Mouse (Mus musculus): Measurements from ENCODE around the gene Psd4.

The Psd4 gene

GRCm38 (mm10) chr2:24367030-24367894 is at the start of gene Psd4:
Gene Psd4, plus strand, starts transcription at chr2:24367580.
- peak; percentile 63 to 65 for DNase-seq (ENCODE audit: low spot score in 2 of 2)

- no peak for DNase-seq (ENCODE audit: low spot score in 2 of 2)
These were observed 49.3 kb upstream of the Psd4 start for GRCm38 (mm10) chr2:24317919-24318598.

GRCm38 (mm10) chr2:24335333-24335732 is 32.0 kb upstream of the Psd4 start:
- no peak for DNase-seq (ENCODE audit: low spot score in 2 of 2)

- no peak for DNase-seq (ENCODE audit: low spot score in 2 of 2)
These were observed 30.8 kb upstream of the Psd4 start, which contains the start of gene Il1rn for GRCm38 (mm10) chr2:24336545-24336944. Gene Il1rn, plus strand, starts transcription at chr2:24336853.

- no peak for DNase-seq (ENCODE audit: low spot score in 2 of 2)
These were observed 25.9 kb upstream of the Psd4 start for GRCm38 (mm10) chr2:24341395-24341885.

- DNase-seq (ENCODE audit: low spot score in 2 of 2): no peak
These were observed 22.8 kb upstream of the Psd4 start for GRCm38 (mm10) chr2:24344619-24345018.

- no peak for DNase-seq (ENCODE audit: low spot score in 2 of 2)
These were observed 22.3 kb upstream of the Psd4 start for GRCm38 (mm10) chr2:24345056-24345455.

- DNase-seq (ENCODE audit: low spot score in 2 of 2): no peak
These were observed 19.5 kb upstream of the Psd4 start for GRCm38 (mm10) chr2:24347926-24348325.

GRCm38 (mm10) chr2:24351159-24351558 is 16.2 kb upstream of the Psd4 start:
- DNase-seq (ENCODE audit: low spot score in 2 of 2): no peak

GRCm38 (mm10) chr2:24353042-24353441 is 14.3 kb upstream of the Psd4 start:
- no peak for DNase-seq (ENCODE audit: low spot score in 2 of 2)

GRCm38 (mm10) chr2:24357642-24358041 is 9.7 kb upstream of the Psd4 start:
- peak; percentile 42 to 56 for DNase-seq (ENCODE audit: low spot score in 2 of 2)

- no peak for DNase-seq (ENCODE audit: low spot score in 2 of 2)
These were observed 8.0 kb upstream of the Psd4 start for GRCm38 (mm10) chr2:24359347-24359746.

- no peak for DNase-seq (ENCODE audit: low spot score in 2 of 2)
These were observed 3.6 kb upstream of the Psd4 start for GRCm38 (mm10) chr2:24363818-24364217.

GRCm38 (mm10) chr2:24366214-24366975 is 985 bp upstream of the Psd4 start:
- DNase-seq (ENCODE audit: low spot score in 2 of 2): peak; percentile 26 to 42

- DNase-seq (ENCODE audit: low spot score in 2 of 2): no peak
These were observed 498 bp downstream of the Psd4 start for GRCm38 (mm10) chr2:24367895-24368261.

- no peak for DNase-seq (ENCODE audit: low spot score in 2 of 2)
These were observed 11.5 kb downstream of the Psd4 start for GRCm38 (mm10) chr2:24378747-24379450.

GRCm38 (mm10) chr2:24382456-24383230 is 15.3 kb downstream of the Psd4 start:
- no peak for DNase-seq (ENCODE audit: low spot score in 2 of 2)

- DNase-seq (ENCODE audit: low spot score in 2 of 2): no peak
These were observed 16.3 kb downstream of the Psd4 start for GRCm38 (mm10) chr2:24383636-24384035.

GRCm38 (mm10) chr2:24384393-24384792 is 17.0 kb downstream of the Psd4 start:
- no peak for DNase-seq (ENCODE audit: low spot score in 2 of 2)

GRCm38 (mm10) chr2:24385111-24385961 is 18.0 kb downstream of the Psd4 start:
- DNase-seq (ENCODE audit: low spot score in 2 of 2): peak; percentile 82 to 85
